Mouse (Mus musculus) lung, postnatal 0 days (tissue): ENCODE measurements around the gene Tpd52l2.

Experiments used
- CTCF ChIP-seq: IDR thresholded peaks from 2 replicates; pipeline ENCODE4 v1.5.1; 2016; ENCODE audit warnings: antibody characterized with exemption, mild to moderate bottlenecking
- EP300 ChIP-seq: IDR thresholded peaks from 2 replicates; pipeline ENCODE4 v1.6.1; 2016; ENCODE audit warnings: antibody characterized with exemption, mild to moderate bottlenecking, control low read depth

- TF ChIP-seq CTCF (no peak), EP300 (no peak)
Measured at GRCm38 (mm10) chr2:181536410-181536809, 39.5 kb downstream of the Tpd52l2 start.
